Mouse (Mus musculus): ENCODE measurements around the gene Olfr1444. TPM values are rescaled to one million over a fixed set of nuclear protein-coding genes. Genes with fewer than 3 reads are reported as not detected.

The Olfr1444 gene
- total RNA-seq (2021), result not detected
- long read RNA-seq, experiment 1, result 0 reads
- long read RNA-seq, experiment 2, result 0 reads

- no peak for DNase-seq
Measured at GRCm38 (mm10) chr19:12856983-12857382, at the start of gene Olfr1444. Gene Olfr1444, plus strand, starts transcription at chr19:12857283.

GRCm38 (mm10) chr19:12812644-12813364 is 44.3 kb upstream of the Olfr1444 start:
- DNase-seq, result no peak

GRCm38 (mm10) chr19:12813883-12814282 is 43.2 kb upstream of the Olfr1444 start:
- DNase-seq, result no peak

GRCm38 (mm10) chr19:12818507-12818906 is 38.6 kb upstream of the Olfr1444 start:
- DNase-seq, result no peak

- no peak for DNase-seq
Measured at GRCm38 (mm10) chr19:12820383-12820782, 36.7 kb upstream of the Olfr1444 start.

GRCm38 (mm10) chr19:12824549-12824948 is 32.5 kb upstream of the Olfr1444 start:
- DNase-seq, result no peak

- no peak for DNase-seq
Measured at GRCm38 (mm10) chr19:12830823-12831430, 26.2 kb upstream of the Olfr1444 start.

GRCm38 (mm10) chr19:12831559-12831958 is 25.5 kb upstream of the Olfr1444 start:
- no peak for DNase-seq

- no peak for DNase-seq
Measured at GRCm38 (mm10) chr19:12833625-12834024, 23.5 kb upstream of the Olfr1444 start.

GRCm38 (mm10) chr19:12838507-12838906 is 18.6 kb upstream of the Olfr1444 start:
- no peak for DNase-seq

- no peak for DNase-seq
Measured at GRCm38 (mm10) chr19:12846382-12846781, 10.7 kb upstream of the Olfr1444 start, which contains the start of gene Gm5244. Gene Gm5244, plus strand, starts transcription at chr19:12846682.

- DNase-seq, result no peak
Measured at GRCm38 (mm10) chr19:12883555-12883954, 26.5 kb downstream of the Olfr1444 start, which contains the start of gene Olfr1445. Gene Olfr1445, plus strand, starts transcription at chr19:12883855.

GRCm38 (mm10) chr19:12893424-12893823 is 36.3 kb downstream of the Olfr1444 start, which contains the start of gene Olfr1446:
Gene Olfr1446, minus strand, starts transcription at chr19:12893524.
- DNase-seq, result no peak

GRCm38 (mm10) chr19:12903643-12904042 is 46.6 kb downstream of the Olfr1444 start, which contains the start of gene Olfr1447:
Gene Olfr1447, minus strand, starts transcription at chr19:12903743.
- DNase-seq, result no peak

Other genes starting within 250 kb of the Olfr1444 start
- not detected for gene Glyat, start 224.0 kb upstream of the Olfr1444 start, total RNA-seq (2021)
- gene Olfr1442, start 186.8 kb upstream of the Olfr1444 start, total RNA-seq (2021), result not detected
- not detected for gene Olfr1443, start 179.2 kb upstream of the Olfr1444 start, total RNA-seq (2021)
- not detected for gene Keg1, start 161.5 kb upstream of the Olfr1444 start, total RNA-seq (2021)
- gene Cntf, start 91.7 kb upstream of the Olfr1444 start, total RNA-seq (2021), result 1 to 10 TPM; 3.2 to 3.4 TPM
- 10 to 100 TPM; 82.9 to 97.8 TPM for gene Zfp91, start 61.2 kb upstream of the Olfr1444 start, total RNA-seq (2021)
- under 1 TPM; 0.36 to 0.38 TPM for gene Lpxn, start 61.1 kb upstream of the Olfr1444 start, total RNA-seq (2021)
- gene Gm5244, start 10.6 kb upstream of the Olfr1444 start, total RNA-seq (2021), result not detected
- not detected for gene Olfr1445, start 26.6 kb downstream of the Olfr1444 start, total RNA-seq (2021)
- gene Olfr1446, start 36.2 kb downstream of the Olfr1444 start, total RNA-seq (2021), result not detected
- gene Olfr1447, start 46.5 kb downstream of the Olfr1444 start, total RNA-seq (2021), result not detected
- not detected for gene Olfr1448, start 67.1 kb downstream of the Olfr1444 start, total RNA-seq (2021)
- gene Olfr1449, start 73.6 kb downstream of the Olfr1444 start, total RNA-seq (2021), result not detected
- not detected for gene Olfr1450, start 93.0 kb downstream of the Olfr1444 start, total RNA-seq (2021)
- gene Olfr1451, start 137.7 kb downstream of the Olfr1444 start, total RNA-seq (2021), result not detected
- not detected for gene Olfr1453, start 171.0 kb downstream of the Olfr1444 start, total RNA-seq (2021)
- gene Olfr1454, start 203.3 kb downstream of the Olfr1444 start, total RNA-seq (2021), result not detected
- gene Olfr1457, start 240.6 kb downstream of the Olfr1444 start, total RNA-seq (2021), result not detected
- not detected for gene Olfr1458, start 249.5 kb downstream of the Olfr1444 start, total RNA-seq (2021)

All from gastrocnemius, postnatal 25 days (tissue).